Mouse (Mus musculus): ENCODE measurements around the gene Hagh. TPM values are rescaled to one million over a fixed set of nuclear protein-coding genes. Genes with fewer than 3 reads are reported as not detected.

Gene Hagh
- polyA plus RNA-seq, 1 experiment from 2014 or later, result 75.6 TPM

Other genes with a start within 250 kb of the Hagh start
- gene Tsc2, start 207.5 kb upstream of the Hagh start, polyA plus RNA-seq (2015; fragmentation: Nextera tagmentation; extraction: Ambion mirVana), result 72.8 and 77.0 TPM in 2 replicates
- 23.1 TPM in 2 replicates for gene Nthl1, start 207.5 kb upstream of the Hagh start, polyA plus RNA-seq (2015; fragmentation: Nextera tagmentation; extraction: Ambion mirVana)
- gene Slc9a3r2, start 189.8 kb upstream of the Hagh start, polyA plus RNA-seq (2015; fragmentation: Nextera tagmentation; extraction: Ambion mirVana), result 116 and 120 TPM in 2 replicates
- gene Npw, start 181.7 kb upstream of the Hagh start, polyA plus RNA-seq (2015; fragmentation: Nextera tagmentation; extraction: Ambion mirVana), result 0.37 TPM in 1 of 2 replicates, not detected in the other
- 19.7 and 22.7 TPM in 2 replicates for gene Zfp598, start 170.5 kb upstream of the Hagh start, polyA plus RNA-seq (2015; fragmentation: Nextera tagmentation; extraction: Ambion mirVana)
- 2.3 and 2.9 TPM in 2 replicates for gene Syngr3, start 150.2 kb upstream of the Hagh start, polyA plus RNA-seq (2015; fragmentation: Nextera tagmentation; extraction: Ambion mirVana)
- 44.4 and 45.3 TPM in 2 replicates for gene Gfer, start 144.0 kb upstream of the Hagh start, polyA plus RNA-seq (2015; fragmentation: Nextera tagmentation; extraction: Ambion mirVana)
- gene Noxo1, start 143.9 kb upstream of the Hagh start, polyA plus RNA-seq (2015; fragmentation: Nextera tagmentation; extraction: Ambion mirVana), result 1.9 and 2.7 TPM in 2 replicates
- 92.1 and 107 TPM in 2 replicates for gene Tbl3, start 132.5 kb upstream of the Hagh start, polyA plus RNA-seq (2015; fragmentation: Nextera tagmentation; extraction: Ambion mirVana)
- gene Rnf151, start 122.1 kb upstream of the Hagh start, polyA plus RNA-seq (2015; fragmentation: Nextera tagmentation; extraction: Ambion mirVana), result 0.26 TPM in 1 of 2 replicates, not detected in the other
- gene Rps2, start 122.0 kb upstream of the Hagh start, polyA plus RNA-seq (2015; fragmentation: Nextera tagmentation; extraction: Ambion mirVana), result 1,489 and 1,547 TPM in 2 replicates
- gene Ndufb10, start 115.7 kb upstream of the Hagh start, polyA plus RNA-seq (2015; fragmentation: Nextera tagmentation; extraction: Ambion mirVana), result 258 and 262 TPM in 2 replicates
- 0.15 TPM in 1 of 2 replicates, not detected in the other for gene Rpl3l, start 112.3 kb upstream of the Hagh start, polyA plus RNA-seq (2015; fragmentation: Nextera tagmentation; extraction: Ambion mirVana)
- gene Msrb1, start 103.5 kb upstream of the Hagh start, polyA plus RNA-seq (2015; fragmentation: Nextera tagmentation; extraction: Ambion mirVana), result 33.3 and 33.8 TPM in 2 replicates
- 23.0 and 27.6 TPM in 2 replicates for gene Hs3st6, start 87.2 kb upstream of the Hagh start, polyA plus RNA-seq (2015; fragmentation: Nextera tagmentation; extraction: Ambion mirVana)
- gene Meiob, start 35.9 kb upstream of the Hagh start, polyA plus RNA-seq (2015; fragmentation: Nextera tagmentation; extraction: Ambion mirVana), result 0.11 TPM in 1 of 2 replicates, not detected in the other
- 50.7 and 52.1 TPM in 2 replicates for gene Fahd1, start 10.2 kb downstream of the Hagh start, polyA plus RNA-seq (2015; fragmentation: Nextera tagmentation; extraction: Ambion mirVana)
- 3.0 and 3.1 TPM in 2 replicates for gene Igfals, start 25.9 kb downstream of the Hagh start, polyA plus RNA-seq (2015; fragmentation: Nextera tagmentation; extraction: Ambion mirVana)
- gene Nubp2, start 46.2 kb downstream of the Hagh start, polyA plus RNA-seq (2015; fragmentation: Nextera tagmentation; extraction: Ambion mirVana), result 63.3 and 67.1 TPM in 2 replicates
- gene Spsb3, start 46.5 kb downstream of the Hagh start, polyA plus RNA-seq (2015; fragmentation: Nextera tagmentation; extraction: Ambion mirVana), result 46.2 and 50.4 TPM in 2 replicates
- gene Eme2, start 54.9 kb downstream of the Hagh start, polyA plus RNA-seq (2015; fragmentation: Nextera tagmentation; extraction: Ambion mirVana), result 36.5 and 38.5 TPM in 2 replicates
- gene Mrps34, start 55.0 kb downstream of the Hagh start, polyA plus RNA-seq (2015; fragmentation: Nextera tagmentation; extraction: Ambion mirVana), result 102 TPM in 2 replicates
- gene Nme3, start 56.4 kb downstream of the Hagh start, polyA plus RNA-seq (2015; fragmentation: Nextera tagmentation; extraction: Ambion mirVana), result 78.1 and 86.1 TPM in 2 replicates
- gene Mapk8ip3, start 96.8 kb downstream of the Hagh start, polyA plus RNA-seq (2015; fragmentation: Nextera tagmentation; extraction: Ambion mirVana), result 30.1 and 33.6 TPM in 2 replicates
- 197 and 218 TPM in 2 replicates for gene Jpt2, start 120.5 kb downstream of the Hagh start, polyA plus RNA-seq (2015; fragmentation: Nextera tagmentation; extraction: Ambion mirVana)
- gene Cramp1l, start 175.6 kb downstream of the Hagh start, polyA plus RNA-seq (2015; fragmentation: Nextera tagmentation; extraction: Ambion mirVana), result 5.4 and 6.6 TPM in 2 replicates
- gene Ift140, start 175.9 kb downstream of the Hagh start, polyA plus RNA-seq (2015; fragmentation: Nextera tagmentation; extraction: Ambion mirVana), result 24.9 and 25.5 TPM in 2 replicates
- 34.4 and 44.7 TPM in 2 replicates for gene Tmem204, start 243.4 kb downstream of the Hagh start, polyA plus RNA-seq (2015; fragmentation: Nextera tagmentation; extraction: Ambion mirVana)